Mouse (Mus musculus): ENCODE results near the gene Fam166a. TPM values are rescaled to one million over a fixed set of nuclear protein-coding genes. Genes with fewer than 3 reads are reported as not detected.

Fam166a gene
- polyA plus RNA-seq, 1 experiment from 2014 or later = 0.88 TPM

DNA sequence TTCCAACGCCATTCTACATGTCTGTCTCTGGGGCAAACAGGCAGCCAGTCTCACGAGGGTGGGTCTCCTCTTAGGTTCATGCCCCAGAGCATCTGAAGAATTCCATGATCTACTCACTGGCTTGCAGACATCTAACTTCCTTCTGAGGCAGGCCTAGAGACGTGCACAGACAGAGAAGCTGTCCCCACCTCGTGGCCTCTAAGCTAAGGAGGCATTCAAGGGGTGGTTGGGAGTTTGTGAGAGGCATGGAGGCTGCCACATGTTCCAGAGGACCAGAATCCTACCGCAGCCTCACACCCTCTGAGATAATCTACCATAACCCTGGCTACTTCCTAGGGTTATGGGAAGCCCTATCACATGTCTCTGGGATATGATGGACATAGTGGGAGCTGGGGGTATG is 24.5 kb upstream of the Fam166a start:
- H3K4me3 ChIP-seq (ENCODE audit: low read depth, low read length) = no peak overlapping the region
- H3K9me3 ChIP-seq (ENCODE audit: control insufficient read depth, low read length) = no peaks in the 10 kb centered on the region
- no peak for ATAC-seq (replicated peaks; ENCODE audit: low FRiP score)
- H3K36me3 ChIP-seq (ENCODE audit: control insufficient read depth, insufficient read depth, low read length) = no peaks in the 10 kb centered on the region
- no peak for DNase-seq (ENCODE audit: low spot score)
- no peaks in the 10 kb centered on the region; the same call in 1 of the 2 replicates for H3K4me1 ChIP-seq (replicated peaks; ENCODE audit: control insufficient read depth, insufficient read depth, low read length)
- H3K27ac ChIP-seq (ENCODE audit: low read depth, low read length) = no peak overlapping the region
- WGBS = 79% methylated on average over 5 of the region's 5 CpGs
- H3K9ac ChIP-seq (ENCODE audit: low read length) = no peak overlapping the region
- peaks cover 23% of the 10 kb centered on the region for H3K27me3 ChIP-seq (ENCODE audit: control insufficient read depth, insufficient read depth, low read length)
- no peak overlapping the region for H3K4me2 ChIP-seq (ENCODE audit: low read depth, low read length, severe bottlenecking)

DNA sequence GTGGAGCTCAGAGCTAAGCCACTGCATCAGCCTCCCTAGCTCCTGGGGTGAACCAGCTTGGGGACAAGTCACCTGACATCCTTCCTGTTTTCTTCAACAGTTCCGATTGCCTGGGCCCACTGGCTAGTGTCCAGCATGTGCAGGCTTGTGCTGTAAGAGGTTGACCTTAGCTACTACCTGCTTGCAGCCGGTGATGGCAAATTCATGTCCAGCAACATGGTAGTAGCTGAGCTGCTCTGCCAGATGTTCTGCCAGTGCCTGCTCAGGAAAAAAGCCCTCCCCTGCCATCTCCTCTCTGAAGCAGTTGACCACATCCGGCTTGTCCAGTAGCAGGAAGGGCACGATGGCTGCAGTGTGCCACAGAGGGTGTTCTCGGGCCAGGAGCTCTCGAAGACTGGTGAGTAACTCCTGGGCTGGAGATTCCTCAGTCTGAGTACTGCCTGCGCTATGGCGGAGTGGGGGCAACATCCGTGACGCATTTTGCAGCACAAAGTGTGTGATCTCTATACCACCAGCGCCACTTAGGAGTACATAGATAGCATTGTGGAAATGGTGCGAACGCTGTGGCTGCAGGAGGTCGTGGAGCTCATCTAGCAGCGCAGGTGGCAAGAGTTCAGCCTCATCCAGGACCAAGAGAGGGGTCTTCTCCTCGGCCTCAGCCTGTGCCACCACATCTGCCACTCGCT is 23.9 kb upstream of the Fam166a start:
- H3K9ac ChIP-seq (ENCODE audit: low read length) = no peak overlapping the region
- H3K9me3 ChIP-seq (ENCODE audit: control insufficient read depth, low read length) = no peaks in the 10 kb centered on the region
- DNase-seq (ENCODE audit: low spot score) (no peak), ATAC-seq (replicated peaks; ENCODE audit: low FRiP score) (no peak)
- WGBS = 85% methylated on average over 17 of the region's 17 CpGs
- H3K4me2 ChIP-seq (ENCODE audit: low read depth, low read length, severe bottlenecking) = no peak overlapping the region
- H3K4me3 ChIP-seq (ENCODE audit: low read depth, low read length) = no peak overlapping the region
- no peak overlapping the region for H3K27ac ChIP-seq (ENCODE audit: low read depth, low read length)
- H3K27me3 ChIP-seq (ENCODE audit: control insufficient read depth, insufficient read depth, low read length) = peaks cover 23% of the 10 kb centered on the region
- no peaks in the 10 kb centered on the region; the same call in 1 of the 2 replicates for H3K4me1 ChIP-seq (replicated peaks; ENCODE audit: control insufficient read depth, insufficient read depth, low read length)
- H3K36me3 ChIP-seq (ENCODE audit: control insufficient read depth, insufficient read depth, low read length) = no peaks in the 10 kb centered on the region

DNA sequence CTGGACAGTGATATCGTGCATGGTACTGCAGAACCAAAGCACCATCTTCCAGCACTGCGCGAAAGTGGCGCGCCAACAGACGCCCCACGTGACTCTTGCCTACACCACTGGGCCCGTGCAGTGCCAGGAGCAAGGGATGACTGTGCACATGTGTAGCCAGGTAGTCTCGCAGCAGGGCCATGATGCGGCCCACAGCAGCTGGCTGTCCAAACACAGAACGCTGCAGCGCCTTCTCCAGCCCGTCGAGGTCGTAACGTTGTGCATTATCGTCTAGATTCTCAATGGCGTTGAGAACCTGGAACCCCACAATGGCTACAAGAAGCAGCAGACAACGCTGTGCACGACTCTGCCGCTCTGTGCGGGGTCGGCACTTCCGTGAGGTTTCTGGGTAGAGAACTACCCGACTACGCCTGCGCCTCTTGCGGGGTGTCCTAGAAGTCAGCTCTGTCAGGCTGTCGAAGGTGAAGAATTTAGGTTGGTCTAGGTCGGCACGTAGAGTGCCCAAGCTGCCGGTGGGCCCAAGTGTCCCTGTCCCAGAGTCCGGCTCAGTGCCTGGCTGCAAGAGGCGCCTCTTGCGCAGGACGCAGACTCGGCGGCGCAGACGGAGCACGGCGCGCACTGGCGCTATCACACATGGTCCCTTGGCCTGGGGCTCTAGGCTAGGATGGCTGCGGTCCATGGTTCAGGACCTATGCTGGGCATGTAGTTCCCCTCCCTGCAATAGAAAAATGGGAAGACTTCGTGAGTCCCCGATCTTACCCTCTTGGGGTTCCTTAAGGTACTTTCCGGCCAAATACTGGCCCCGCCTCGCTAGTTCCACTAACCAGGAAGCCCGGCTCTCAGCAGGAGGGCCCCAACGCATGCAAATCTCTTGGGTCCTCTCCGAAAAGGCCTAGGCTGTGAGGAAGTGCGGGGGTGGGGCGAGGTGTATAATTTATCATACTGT is 23.1 kb upstream of the Fam166a start:
- H3K4me2 ChIP-seq (ENCODE audit: low read depth, low read length, severe bottlenecking) = 0 out of 2 replicates have a peak overlapping the region, but pooled peaks have one; percentile 15
- no peak for DNase-seq (ENCODE audit: low spot score)

DNA sequence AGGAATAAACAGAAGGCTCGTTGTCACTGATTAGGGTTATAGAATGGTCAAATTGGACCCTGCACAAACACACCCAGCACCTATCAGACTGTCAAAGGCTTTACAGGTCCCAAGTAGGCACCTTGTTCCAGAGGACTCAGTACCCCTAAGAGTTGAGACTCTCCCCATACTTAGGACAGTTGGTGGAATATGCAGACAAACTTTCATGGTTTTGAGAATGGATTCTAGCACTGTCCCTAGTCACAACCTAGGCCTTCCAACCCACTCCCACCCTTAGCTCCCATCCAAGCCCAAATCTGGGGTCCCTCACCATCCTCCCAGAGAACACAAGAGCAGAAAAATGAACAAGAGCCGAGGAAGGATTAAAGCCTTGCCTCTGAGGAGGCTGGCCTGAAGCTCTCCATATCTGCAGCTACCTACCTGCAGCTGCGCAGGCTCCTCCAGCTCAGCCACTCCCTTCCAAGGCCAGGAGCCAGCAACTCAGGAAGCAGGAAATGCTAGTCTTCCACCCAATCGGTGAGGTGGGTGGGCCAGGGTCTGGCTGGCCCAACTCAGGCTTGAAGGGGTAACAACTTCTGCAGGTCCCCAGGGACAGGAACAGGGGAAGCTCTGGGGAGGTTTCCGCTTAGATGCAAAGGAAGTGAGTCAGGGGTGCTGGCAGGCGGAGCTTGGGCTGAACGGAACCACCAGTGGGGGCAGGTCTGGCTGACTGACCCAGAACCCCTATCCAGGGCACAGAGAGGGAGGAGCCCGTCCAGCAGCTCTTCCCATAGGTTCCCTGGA is 22.2 kb upstream of the Fam166a start, which contains the start of gene Tor4a:
Gene Tor4a, minus strand, starts transcription at position 715 of the 783 bp plus-strand sequence.
- no peaks in the 10 kb centered on the region for H3K9me3 ChIP-seq (ENCODE audit: control insufficient read depth, low read length)

More for the DNA sequence above, 23.1 kb upstream of the Fam166a start:
- H3K27ac ChIP-seq (ENCODE audit: low read depth, low read length) = no peak overlapping the region
- no peak overlapping the region for H3K9ac ChIP-seq (ENCODE audit: low read length)
- no peaks in the 10 kb centered on the region for H3K9me3 ChIP-seq (ENCODE audit: control insufficient read depth, low read length)
- no peaks in the 10 kb centered on the region; the same call in 1 of the 2 replicates for H3K4me1 ChIP-seq (replicated peaks; ENCODE audit: control insufficient read depth, insufficient read depth, low read length)
- H3K27me3 ChIP-seq (ENCODE audit: control insufficient read depth, insufficient read depth, low read length) = peaks cover 23% of the 10 kb centered on the region
- H3K4me3 ChIP-seq (ENCODE audit: low read depth, low read length) = no peak overlapping the region
- 22% methylated on average over 55 of the region's 55 CpGs for WGBS
- peaks cover 6% of the 10 kb centered on the region for H3K36me3 ChIP-seq (ENCODE audit: control insufficient read depth, insufficient read depth, low read length)
- no peak for ATAC-seq (replicated peaks; ENCODE audit: low FRiP score)

DNA sequence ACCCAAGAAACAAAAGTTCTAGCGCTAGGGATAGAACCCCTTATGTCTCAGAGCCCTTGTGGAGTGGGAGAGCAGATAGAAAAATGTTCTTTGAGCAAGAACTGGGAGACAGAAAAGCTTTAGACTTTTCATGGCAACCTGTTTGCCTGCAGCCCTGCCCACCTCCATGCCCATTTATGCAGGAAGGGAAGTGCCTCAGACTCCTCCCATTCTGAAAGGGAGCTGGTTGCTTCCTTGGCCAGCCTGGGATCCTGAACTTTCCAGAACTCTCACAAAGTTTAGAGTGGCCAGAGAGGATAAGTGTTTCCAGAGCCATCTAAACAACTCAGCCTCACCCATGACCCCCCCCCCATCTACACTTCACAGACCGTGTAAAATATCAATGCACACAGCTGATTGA is 21.4 kb upstream of the Fam166a start:
- H3K4me1 ChIP-seq (replicated peaks; ENCODE audit: control insufficient read depth, insufficient read depth, low read length) = no peaks in the 10 kb centered on the region; the same call in 1 of the 2 replicates
- H3K27ac ChIP-seq (ENCODE audit: low read depth, low read length) = no peak overlapping the region
- H3K9me3 ChIP-seq (ENCODE audit: control insufficient read depth, low read length) = no peaks in the 10 kb centered on the region
- H3K4me3 ChIP-seq (ENCODE audit: low read depth, low read length) = no peak overlapping the region
- 16% methylated on average over 2 of the region's 2 CpGs for WGBS
- H3K27me3 ChIP-seq (ENCODE audit: control insufficient read depth, insufficient read depth, low read length) = peaks cover 23% of the 10 kb centered on the region
- no peak overlapping the region for H3K4me2 ChIP-seq (ENCODE audit: low read depth, low read length, severe bottlenecking)
- peaks cover 11% of the 10 kb centered on the region for H3K36me3 ChIP-seq (ENCODE audit: control insufficient read depth, insufficient read depth, low read length)
- ATAC-seq (replicated peaks; ENCODE audit: low FRiP score) (no peak), DNase-seq (ENCODE audit: low spot score) (no peak)
- no peak overlapping the region for H3K9ac ChIP-seq (ENCODE audit: low read length)

More for the DNA sequence above, 22.2 kb upstream of the Fam166a start, which contains the start of gene Tor4a:
- Histone ChIP-seq H3K27ac (ENCODE audit: low read depth, low read length) (no peak within 1 kb of the TSS), H3K36me3 (ENCODE audit: control insufficient read depth, insufficient read depth, low read length) (peaks cover 8% of the 10 kb centered on the region), H3K4me1 (replicated peaks; ENCODE audit: control insufficient read depth, insufficient read depth, low read length) (no peaks in the 10 kb centered on the region; the same call in 1 of the 2 replicates), H3K27me3 (ENCODE audit: control insufficient read depth, insufficient read depth, low read length) (peaks cover 23% of the 10 kb centered on the region), H3K4me2 (ENCODE audit: low read depth, low read length, severe bottlenecking) (no peak within 1 kb of the TSS), H3K9ac (ENCODE audit: low read length) (no peak within 1 kb of the TSS), H3K4me3 (ENCODE audit: low read depth, low read length) (no peak within 1 kb of the TSS)
- 8% methylated on average over 8 of the region's 8 CpGs for whole genome bisulfite sequencing
- ATAC-seq (replicated peaks; ENCODE audit: low FRiP score) (no peak), DNase-seq (ENCODE audit: low spot score) (no peak)

DNA sequence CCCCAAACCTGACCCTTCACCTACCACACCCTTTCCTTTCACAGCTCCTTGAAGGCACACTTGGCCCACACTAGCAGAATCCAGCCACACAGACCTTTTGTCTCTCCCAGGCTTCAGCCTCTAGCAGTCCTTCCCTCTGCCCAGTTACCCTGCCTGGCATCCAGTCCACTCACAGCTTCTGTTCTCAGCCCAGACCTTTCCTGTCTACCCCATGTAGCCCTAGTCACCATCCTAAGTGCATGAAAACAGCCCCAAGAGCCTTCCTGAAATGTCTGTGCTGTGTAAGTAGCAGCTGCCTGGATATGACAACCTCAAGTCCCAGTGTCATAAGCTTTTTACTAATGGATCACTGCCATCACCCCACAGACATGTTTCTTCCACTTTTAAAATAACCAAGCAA is 20.6 kb upstream of the Fam166a start:
- ATAC-seq (replicated peaks; ENCODE audit: low FRiP score) = no peak
- H3K4me1 ChIP-seq (replicated peaks; ENCODE audit: control insufficient read depth, insufficient read depth, low read length) = no peaks in the 10 kb centered on the region; the same call in 1 of the 2 replicates
- no peak overlapping the region for H3K27ac ChIP-seq (ENCODE audit: low read depth, low read length)
- no peak overlapping the region for H3K9ac ChIP-seq (ENCODE audit: low read length)
- H3K36me3 ChIP-seq (ENCODE audit: control insufficient read depth, insufficient read depth, low read length) = peaks cover 15% of the 10 kb centered on the region
- H3K9me3 ChIP-seq (ENCODE audit: control insufficient read depth, low read length) = no peaks in the 10 kb centered on the region
- no peak overlapping the region for H3K4me2 ChIP-seq (ENCODE audit: low read depth, low read length, severe bottlenecking)
- no peak overlapping the region for H3K4me3 ChIP-seq (ENCODE audit: low read depth, low read length)
- peaks cover 23% of the 10 kb centered on the region for H3K27me3 ChIP-seq (ENCODE audit: control insufficient read depth, insufficient read depth, low read length)
- no peak for DNase-seq (ENCODE audit: low spot score)

DNA sequence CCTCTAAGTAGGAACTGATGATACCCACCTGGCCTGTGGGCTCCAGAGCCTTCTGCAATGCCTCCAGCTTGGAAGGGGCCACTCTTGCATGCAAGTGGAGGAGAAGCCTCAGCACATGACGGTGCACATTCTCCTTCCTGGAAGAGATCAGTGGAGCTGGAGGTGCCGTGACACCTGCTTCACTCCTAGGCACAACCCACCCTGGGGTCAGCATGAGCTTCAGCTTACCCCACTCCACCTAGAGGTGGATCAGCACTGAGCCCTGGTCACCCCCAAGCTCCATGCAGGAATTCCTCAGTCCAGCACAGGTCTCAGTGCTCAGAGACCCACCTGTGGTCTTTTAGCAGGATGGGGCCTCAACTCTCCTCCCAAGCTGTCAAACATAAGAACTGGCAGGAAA is 17.9 kb upstream of the Fam166a start:
- Histone ChIP-seq H3K36me3 (ENCODE audit: control insufficient read depth, insufficient read depth, low read length) (peaks cover 17% of the 10 kb centered on the region), H3K9me3 (ENCODE audit: control insufficient read depth, low read length) (no peaks in the 10 kb centered on the region), H3K27ac (ENCODE audit: low read depth, low read length) (no peak overlapping the region), H3K4me1 (replicated peaks; ENCODE audit: control insufficient read depth, insufficient read depth, low read length) (no peaks in the 10 kb centered on the region), H3K4me2 (ENCODE audit: low read depth, low read length, severe bottlenecking) (no peak overlapping the region), H3K4me3 (ENCODE audit: low read depth, low read length) (no peak overlapping the region), H3K9ac (ENCODE audit: low read length) (no peak overlapping the region), H3K27me3 (ENCODE audit: control insufficient read depth, insufficient read depth, low read length) (peaks cover 10% of the 10 kb centered on the region)
- WGBS = 94% methylated on average over 2 of the region's 2 CpGs
- DNase-seq (ENCODE audit: low spot score) = no peak
- ATAC-seq (replicated peaks; ENCODE audit: low FRiP score) = no peak

DNA sequence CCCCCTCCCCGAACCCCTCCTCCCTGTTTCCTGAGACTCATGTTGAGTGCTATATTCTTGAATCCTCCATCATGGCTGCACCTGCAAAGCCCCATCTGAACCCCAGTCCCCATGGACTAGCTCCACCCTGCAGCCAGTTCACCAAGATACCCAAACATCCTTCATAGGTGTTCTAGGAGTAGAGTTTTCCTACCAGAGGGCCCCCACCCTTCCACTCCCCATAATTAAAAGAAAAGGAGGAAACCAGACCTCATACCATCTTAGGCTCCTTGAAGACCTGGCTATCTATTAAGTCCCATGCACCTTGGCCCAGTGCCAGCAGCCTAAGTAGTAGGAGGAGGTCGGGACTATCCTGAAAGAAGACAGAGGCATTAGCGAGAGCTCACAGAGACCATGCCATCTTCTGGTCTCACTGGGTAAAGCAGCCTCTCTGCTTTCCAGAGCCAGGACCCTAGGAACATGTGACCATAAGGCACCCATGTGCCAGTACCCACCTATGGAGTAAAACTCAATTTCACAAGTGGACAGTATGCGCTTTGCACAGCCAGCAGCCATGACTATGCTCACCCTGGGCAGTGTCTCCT is 14.8 kb upstream of the Fam166a start:
- Histone ChIP-seq H3K9ac (ENCODE audit: low read length) (no peak overlapping the region), H3K27me3 (ENCODE audit: control insufficient read depth, insufficient read depth, low read length) (no peaks in the 10 kb centered on the region), H3K9me3 (ENCODE audit: control insufficient read depth, low read length) (no peaks in the 10 kb centered on the region), H3K4me1 (replicated peaks; ENCODE audit: control insufficient read depth, insufficient read depth, low read length) (no peaks in the 10 kb centered on the region), H3K4me3 (ENCODE audit: low read depth, low read length) (no peak overlapping the region), H3K4me2 (ENCODE audit: low read depth, low read length, severe bottlenecking) (no peak overlapping the region), H3K27ac (ENCODE audit: low read depth, low read length) (no peak overlapping the region), H3K36me3 (ENCODE audit: control insufficient read depth, insufficient read depth, low read length) (peaks cover 22% of the 10 kb centered on the region)
- ATAC-seq (replicated peaks; ENCODE audit: low FRiP score) (no peak), DNase-seq (ENCODE audit: low spot score) (no peak)
- 65% methylated on average over 4 of the region's 4 CpGs for WGBS

Measured in forebrain, embryonic 11.5 days (tissue).